Mouse (Mus musculus) heart, postnatal 0 days (tissue): ENCODE results near the gene U2af1l4.

Source experiments
- CTCF ChIP-seq: IDR thresholded peaks from 2 replicates; pipeline ENCODE4 v1.5.1; 2016; ENCODE audit warnings: antibody characterized with exemption, control low read depth, low read depth
- EP300 ChIP-seq: IDR thresholded peaks from 2 replicates; pipeline ENCODE4 v1.6.1; 2016; ENCODE audit warnings: antibody characterized with exemption, low read depth

GRCm38 (mm10) chr7:30549880-30550279, 13.2 kb upstream of the U2af1l4 start:
- TF ChIP-seq CTCF (no peak), EP300 (no peak)
